Mouse (Mus musculus) activated CD4-positive, CD25-positive, alpha-beta regulatory T cell, adult 4 months (primary cell): Measurements from ENCODE around the gene Syt15. TPM values are rescaled to one million over a fixed set of nuclear protein-coding genes. Genes with fewer than 3 reads are reported as not detected.

Experiments used
- ATAC-seq: one replicate; pipeline ENCODE4 v1.8.0; 2017
- polyA plus RNA-seq, 2 experiments: library from polyadenylated mRNA; unstranded; fragments of 100-300 nt; shearing (Covaris generic); gene quantifications; one replicate each; pipeline ENCODE4 v1.2.1; 2017

Syt15 gene
- under 1 TPM in 1 of 2 experiments, not detected in 1; 0.19 TPM for polyA plus RNA-seq

- ATAC-seq, result no peak
Measured at GRCm38 (mm10) chr14:34219295-34219694, at the start of gene Syt15. Syt15 (plus strand) TSS chr14:34219595.

GRCm38 (mm10) chr14:34171107-34171506, 48.3 kb upstream of the Syt15 start:
- ATAC-seq, result no peak

- no peak for ATAC-seq
Measured at GRCm38 (mm10) chr14:34179351-34179750, 40.0 kb upstream of the Syt15 start.

DNA sequence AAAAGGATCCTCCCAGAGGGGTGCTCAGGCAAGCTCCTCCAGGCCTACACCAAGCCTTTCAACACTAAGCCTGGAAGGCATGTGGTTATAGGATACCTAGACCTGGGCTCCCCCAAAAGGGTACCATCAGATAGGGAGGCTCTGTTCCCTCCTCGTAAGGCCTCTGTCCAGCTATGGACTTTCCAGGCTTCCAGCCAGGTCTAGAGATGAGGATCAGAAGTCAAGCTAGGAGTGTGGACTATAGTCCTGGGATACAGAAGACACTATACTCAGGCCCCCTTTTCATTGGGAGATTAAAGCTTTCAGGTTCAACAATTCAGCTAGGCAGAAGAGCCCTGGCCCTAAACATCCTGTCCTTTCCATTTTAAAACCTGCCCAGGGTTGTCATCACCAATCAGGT, 36.3 kb upstream of the Syt15 start:
- ATAC-seq, result no peak

- ATAC-seq, result no peak
Measured at GRCm38 (mm10) chr14:34188629-34189028, 30.8 kb upstream of the Syt15 start.

GRCm38 (mm10) chr14:34190361-34190760, 29.0 kb upstream of the Syt15 start:
- ATAC-seq, result no peak

DNA sequence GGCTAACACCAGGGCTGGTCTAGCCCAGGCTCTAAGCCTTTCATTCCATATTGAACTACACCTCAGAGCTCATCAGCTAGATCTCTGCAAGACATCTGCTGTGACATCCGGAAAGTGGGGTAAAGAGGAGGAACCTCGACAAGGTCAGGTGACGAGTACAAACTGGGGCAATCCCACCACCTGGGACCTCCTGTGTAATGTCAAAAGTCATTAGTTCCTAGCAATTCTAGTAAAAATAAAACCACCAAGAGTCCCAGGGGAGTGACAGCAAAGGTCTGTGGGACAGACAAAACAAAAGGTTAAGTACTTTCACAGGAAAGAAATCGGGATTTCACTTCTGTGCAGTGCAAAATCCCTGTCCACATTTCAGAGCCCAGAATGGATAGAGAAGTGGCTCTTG, 25.5 kb upstream of the Syt15 start:
- ATAC-seq, result no peak

DNA sequence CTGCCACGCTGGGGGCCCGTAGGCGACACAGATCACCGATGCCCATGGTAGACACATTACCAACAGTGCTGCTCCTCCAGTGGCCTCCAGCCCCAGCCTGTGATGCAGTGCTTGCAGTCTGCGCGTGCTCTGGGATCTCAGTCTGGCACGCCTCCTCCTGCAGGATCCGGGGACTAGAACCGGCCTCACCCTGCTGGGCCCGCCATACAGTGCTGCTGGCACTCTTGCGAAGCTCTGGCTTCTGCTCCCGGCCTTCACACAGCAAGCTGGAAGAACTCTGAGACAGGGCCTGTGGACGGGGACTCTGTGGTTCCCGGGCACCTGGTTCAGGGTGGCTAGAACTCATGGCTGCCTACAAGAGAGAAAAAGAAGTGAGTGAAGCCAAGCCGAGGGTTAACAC, 23.9 kb upstream of the Syt15 start:
- ATAC-seq, result no peak

GRCm38 (mm10) chr14:34196706-34197105, 22.7 kb upstream of the Syt15 start:
- no peak for ATAC-seq

DNA sequence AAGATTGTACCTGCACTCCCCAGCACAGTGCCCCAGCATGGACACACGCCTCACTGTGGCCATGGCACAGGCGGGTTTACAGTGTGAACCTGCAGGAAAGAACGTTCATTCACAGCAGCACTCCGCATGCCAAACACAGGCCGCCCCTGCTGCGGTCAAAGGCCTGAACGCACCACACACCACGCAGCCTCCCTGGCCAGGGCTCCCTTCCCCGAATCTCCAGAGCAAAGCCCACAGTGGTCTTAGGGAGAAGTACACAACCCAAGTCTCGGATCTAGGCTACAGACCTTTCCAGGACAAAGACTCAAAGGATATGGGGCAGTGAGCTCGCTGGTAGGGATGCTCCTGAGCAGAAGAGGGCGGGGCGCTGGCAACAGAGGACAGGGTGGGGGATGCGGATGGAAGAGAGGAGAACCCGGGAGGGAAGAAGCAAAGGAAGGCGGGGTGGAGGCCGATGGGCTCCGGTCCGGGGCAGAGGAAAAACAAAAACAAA, 18.6 kb upstream of the Syt15 start:
- no peak for ATAC-seq

DNA sequence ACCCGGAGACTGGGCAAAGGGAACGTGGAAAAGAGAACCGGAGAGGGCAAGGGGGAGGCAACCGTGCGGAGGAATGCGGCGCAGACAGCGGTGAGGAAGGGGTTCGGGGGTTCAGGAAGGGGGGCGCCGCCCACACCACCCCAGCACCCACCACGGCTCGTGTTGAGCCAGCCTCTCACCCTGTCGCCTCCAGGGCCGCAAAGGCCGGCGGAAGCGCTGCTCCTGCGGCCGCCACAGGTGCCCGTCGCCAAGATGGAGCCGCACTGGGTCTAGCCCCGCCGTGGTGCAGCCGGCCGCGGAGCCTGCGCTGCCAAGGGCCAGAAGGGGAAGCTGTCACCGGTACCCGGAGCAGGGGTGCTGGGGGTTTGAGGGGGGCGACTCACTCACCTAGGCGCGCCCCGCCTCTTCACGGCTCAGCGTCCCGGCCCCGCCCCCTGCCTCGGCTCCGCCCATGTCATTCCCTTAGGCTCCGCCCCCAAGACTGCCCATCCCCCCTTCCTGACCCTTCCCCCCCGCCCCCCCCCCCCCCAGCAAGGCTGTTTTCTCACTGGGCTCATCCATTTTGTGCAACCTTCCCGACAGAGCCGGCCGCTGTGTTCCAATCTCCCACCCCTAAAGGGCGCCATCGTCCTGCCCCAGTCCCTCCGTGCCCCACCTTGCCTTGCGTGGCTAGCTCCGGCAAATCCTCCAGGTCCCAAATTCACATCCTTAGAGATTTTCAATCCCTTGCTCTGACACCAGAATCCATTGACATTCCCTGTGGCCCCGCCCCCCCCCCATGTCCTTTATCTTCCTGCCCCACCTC, 18.0 kb upstream of the Syt15 start, which contains the start of gene Gprin2:
TSS of gene Gprin2 (minus strand) at position 423 of the 805 bp plus-strand sequence.
- no peak for ATAC-seq

DNA sequence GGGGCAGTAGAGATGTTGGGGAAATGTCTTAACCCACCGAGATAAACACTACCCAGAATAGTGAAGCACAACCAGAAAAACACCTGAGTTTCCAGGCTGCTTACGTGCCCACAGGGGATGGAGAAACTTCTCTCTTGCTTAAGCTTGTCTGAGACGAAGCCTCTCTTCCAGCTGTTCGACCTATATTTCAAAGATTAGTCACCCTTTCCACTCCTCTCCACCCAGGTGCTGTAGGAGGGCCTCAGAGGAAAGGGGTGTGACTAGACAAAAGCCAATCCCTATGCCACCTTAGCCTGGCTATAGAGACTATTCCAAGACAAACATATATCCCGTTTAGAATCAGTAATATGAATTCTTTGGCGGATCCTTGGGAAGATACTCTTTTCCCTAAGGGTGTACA, 11.4 kb upstream of the Syt15 start:
- no peak for ATAC-seq

DNA sequence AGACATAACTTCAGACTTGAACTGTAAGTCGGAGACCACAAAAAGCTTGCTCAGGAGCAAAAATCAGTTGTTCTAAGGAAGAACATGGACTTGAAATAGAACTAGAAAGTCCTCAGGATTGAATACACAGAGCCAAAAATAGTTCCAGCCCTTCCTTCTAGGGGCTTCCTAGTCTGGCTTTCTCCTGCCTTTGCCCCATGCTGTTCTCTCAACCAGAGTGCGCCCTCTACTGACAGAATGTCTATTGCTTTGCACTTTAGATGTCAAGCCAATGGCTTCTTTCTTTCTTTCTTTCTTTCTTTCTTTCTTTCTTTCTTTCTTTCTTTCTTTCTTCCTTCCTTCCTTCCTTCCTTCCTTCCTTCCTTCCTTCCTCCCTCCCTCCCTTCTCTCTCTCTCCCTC, 10.7 kb upstream of the Syt15 start:
- ATAC-seq, result no peak

- ATAC-seq, result no peak
Measured at GRCm38 (mm10) chr14:34209080-34209479, 10.3 kb upstream of the Syt15 start.

DNA sequence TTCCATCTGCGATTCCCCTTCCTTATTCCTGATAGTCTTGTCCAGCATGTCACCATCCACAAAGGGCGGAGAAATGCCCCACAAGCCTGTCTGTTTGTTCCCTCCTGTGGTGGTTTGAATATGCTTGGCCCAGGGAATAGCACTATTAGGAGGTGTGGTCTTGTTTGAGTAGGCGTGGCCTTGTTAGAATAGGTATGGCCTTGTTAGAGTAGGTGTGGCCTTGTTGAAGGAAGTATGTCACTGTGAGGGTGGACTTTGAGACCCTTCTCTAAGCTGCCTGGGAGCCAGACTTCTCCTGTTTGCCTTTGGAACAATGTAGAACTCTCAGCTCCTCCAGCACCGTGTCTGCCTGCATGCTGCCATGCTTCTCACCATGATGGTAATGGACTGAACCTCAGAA, 9.5 kb upstream of the Syt15 start:
- no peak for ATAC-seq

GRCm38 (mm10) chr14:34215451-34216127, 3.8 kb upstream of the Syt15 start:
- no peak for ATAC-seq

GRCm38 (mm10) chr14:34219786-34220198, 397 bp downstream of the Syt15 start:
- ATAC-seq, result no peak

GRCm38 (mm10) chr14:34220426-34220825, 1.0 kb downstream of the Syt15 start:
- ATAC-seq, result no peak

- no peak for ATAC-seq
Measured at GRCm38 (mm10) chr14:34221416-34222077, 2.2 kb downstream of the Syt15 start.

DNA sequence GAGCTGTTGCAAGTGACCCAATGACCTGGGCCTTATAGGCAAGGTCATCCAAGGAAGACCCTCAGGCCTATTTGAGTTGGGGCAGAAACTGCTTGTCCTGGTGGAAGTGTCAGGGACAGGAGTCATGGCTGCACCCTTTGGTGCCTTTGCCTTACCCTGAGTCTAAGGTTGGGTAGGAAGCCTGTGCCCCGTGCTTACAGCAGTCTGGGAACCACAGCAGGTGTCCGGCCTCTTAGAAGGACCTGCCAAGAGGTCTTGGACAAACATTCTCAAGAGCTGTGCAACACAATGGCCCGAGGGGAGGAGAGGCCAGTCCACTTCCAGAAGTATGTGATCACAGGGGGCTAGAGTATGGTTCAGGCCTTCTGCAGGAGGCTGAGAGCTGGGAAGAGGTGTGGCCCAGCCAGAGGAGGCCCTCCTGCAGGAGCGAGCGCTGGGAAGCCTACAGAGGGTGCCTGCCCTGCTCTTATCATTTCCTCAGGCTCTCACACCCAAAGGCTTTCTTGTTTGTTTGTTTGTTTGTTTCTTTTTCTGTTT, 4.0 kb downstream of the Syt15 start:
- ATAC-seq, result no peak

GRCm38 (mm10) chr14:34225986-34226385, 6.6 kb downstream of the Syt15 start:
- ATAC-seq, result no peak

DNA sequence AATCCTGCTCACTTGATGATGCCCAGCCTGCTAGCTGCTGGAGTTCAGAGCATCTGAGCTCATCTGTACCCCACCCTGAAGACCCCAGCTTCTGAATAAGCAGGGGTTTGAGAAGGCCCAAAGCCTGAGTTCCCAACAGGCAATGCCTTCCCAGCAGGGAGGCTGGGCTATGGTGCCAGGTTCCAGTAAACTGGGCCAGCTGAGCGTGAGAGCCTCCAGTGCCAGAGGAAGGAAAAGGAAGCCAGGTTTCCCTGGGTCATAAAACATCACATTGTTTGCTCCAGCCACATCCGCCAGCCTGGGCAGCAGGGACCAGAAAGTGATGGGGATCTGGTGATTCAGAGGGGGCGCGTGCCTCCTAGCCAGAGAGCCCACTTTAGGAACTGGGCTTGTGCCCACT, 7.2 kb downstream of the Syt15 start:
- ATAC-seq, result no peak

- no peak for ATAC-seq
Measured at GRCm38 (mm10) chr14:34227981-34228380, 8.6 kb downstream of the Syt15 start.
